Mouse (Mus musculus): ENCODE data around the gene Neu2. TPM values are rescaled to one million over a fixed set of nuclear protein-coding genes. Genes with fewer than 3 reads are reported as not detected.

Gene Neu2
- 3.0 TPM for polyA plus RNA-seq (2014; fragmentation: Illumina TruSeq; extraction: RNeasy Lipid Tissue Mini Kit (QIAGEN cat#74804); ENCODE audit: low read depth, low replicate concordance)

DNA sequence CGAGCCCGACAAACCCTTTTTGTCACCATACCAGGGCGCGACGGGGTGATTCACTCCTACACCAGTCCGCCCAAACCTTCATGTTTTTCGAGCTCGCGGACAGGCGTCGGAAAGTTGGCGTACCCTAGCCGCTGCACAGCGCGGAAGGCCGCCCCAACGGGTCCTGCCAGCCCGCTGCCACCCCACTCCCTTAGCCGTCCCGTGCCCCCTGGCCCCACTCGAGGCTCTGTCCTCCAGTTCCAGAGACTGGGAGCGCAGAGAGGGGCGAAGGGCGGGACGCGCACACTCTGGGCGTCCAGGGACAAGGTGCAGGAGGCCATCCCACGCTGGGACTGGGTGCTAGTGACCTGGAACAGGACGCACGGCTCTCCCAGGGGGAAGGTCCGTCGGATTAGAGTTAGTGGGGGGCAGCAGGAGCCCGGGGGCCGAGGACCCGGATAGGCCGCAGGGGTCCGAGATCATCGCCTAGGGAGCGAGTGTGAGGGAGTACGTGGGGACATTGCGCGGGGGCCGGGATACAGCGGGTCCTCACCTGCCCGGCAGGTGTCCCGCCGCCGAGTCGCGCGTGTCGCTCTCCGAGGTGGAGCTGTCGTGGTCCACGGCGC is at the start of gene Neu2:
Gene Neu2, plus strand, starts transcription at position 329 of the 605 bp plus-strand sequence.

DNA sequence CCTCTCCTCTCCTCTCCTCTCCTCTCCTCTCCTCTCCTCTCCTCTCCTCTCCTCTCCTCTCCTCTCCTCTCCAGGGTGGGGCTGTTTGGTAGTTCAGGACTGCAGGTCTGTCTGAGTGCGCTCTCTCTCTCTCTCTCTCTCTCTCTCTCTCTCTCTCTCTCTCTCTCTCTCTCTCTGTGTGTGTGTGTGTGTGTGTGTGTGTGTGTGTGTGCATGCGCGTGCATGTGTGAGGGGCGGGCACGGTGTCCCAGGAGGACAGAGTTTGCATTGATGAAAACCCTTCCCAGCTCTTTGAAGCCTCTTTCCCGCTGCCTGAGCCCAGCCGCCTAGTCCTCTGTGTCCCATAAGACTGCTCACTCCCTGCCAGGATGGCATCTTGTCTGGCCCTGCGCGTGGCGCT is 39.7 kb upstream of the Neu2 start, which contains the start of gene Snorc:
Gene Snorc, plus strand, starts transcription at position 301 of the 400 bp plus-strand sequence.

DNA sequence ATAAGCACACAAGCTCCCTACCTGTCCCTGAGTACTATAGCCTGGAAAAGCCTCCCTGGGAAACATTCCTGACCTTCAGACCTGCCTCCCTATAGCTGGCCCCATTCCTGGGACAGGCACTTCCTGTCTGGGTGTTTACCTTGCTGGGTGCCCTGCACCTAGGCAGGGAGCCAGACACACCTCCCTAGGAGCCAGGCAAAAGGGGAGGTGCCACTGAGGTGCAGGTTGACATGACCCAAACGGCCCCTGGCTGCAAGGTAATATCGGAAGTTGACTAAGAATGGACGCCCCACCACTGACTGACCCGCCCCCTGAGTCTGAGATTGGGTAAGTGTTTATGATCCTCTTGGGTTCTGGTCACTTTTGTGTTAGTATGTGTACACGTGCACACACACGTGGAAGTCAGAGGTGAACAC is 64.1 kb downstream of the Neu2 start, which contains the start of gene Ngef:
Gene Ngef, minus strand, starts transcription at position 71 of the 416 bp plus-strand sequence.

DNA sequence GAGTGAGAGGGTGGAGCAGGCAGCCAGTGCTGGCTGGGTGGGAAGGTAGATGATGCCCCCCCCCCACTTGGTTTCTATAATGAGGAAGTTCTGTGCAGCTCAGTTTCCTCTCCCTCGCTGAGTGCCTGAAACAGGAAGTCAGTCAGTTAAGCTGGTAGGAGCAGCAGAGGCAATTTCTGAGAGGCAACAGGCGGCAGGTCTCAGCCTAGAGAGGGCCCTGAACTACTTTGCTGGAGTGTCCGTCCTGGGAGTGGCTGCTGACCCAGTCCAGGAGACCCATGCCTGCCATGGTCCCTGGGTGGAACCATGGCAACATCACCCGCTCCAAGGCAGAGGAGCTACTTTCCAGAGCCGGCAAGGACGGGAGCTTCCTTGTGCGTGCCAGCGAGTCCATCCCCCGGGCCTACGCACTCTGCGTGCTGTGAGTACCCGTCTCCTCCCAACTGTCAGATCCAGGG is 110.6 kb downstream of the Neu2 start, which contains the start of gene Inpp5d:
Gene Inpp5d, plus strand, starts transcription at position 102 of the 458 bp plus-strand sequence.

Other genes with a start within 250 kb of the Neu2 start
- gene Efhd1, start 245.5 kb upstream of the Neu2 start, polyA plus RNA-seq (2014; fragmentation: Illumina TruSeq; extraction: RNeasy Lipid Tissue Mini Kit (QIAGEN cat#74804); ENCODE audit: low read depth, low replicate concordance): 324 TPM
- gene Gigyf2, start 182.9 kb upstream of the Neu2 start, polyA plus RNA-seq (2014; fragmentation: Illumina TruSeq; extraction: RNeasy Lipid Tissue Mini Kit (QIAGEN cat#74804); ENCODE audit: low read depth, low replicate concordance): 114 TPM
- 2.8 TPM for gene Kcnj13, start 115.2 kb upstream of the Neu2 start, polyA plus RNA-seq (2014; fragmentation: Illumina TruSeq; extraction: RNeasy Lipid Tissue Mini Kit (QIAGEN cat#74804); ENCODE audit: low read depth, low replicate concordance)
- not detected for gene Snorc, start 39.6 kb upstream of the Neu2 start, polyA plus RNA-seq (2014; fragmentation: Illumina TruSeq; extraction: RNeasy Lipid Tissue Mini Kit (QIAGEN cat#74804); ENCODE audit: low read depth, low replicate concordance)
- gene Ngef, start 64.0 kb downstream of the Neu2 start, polyA plus RNA-seq (2014; fragmentation: Illumina TruSeq; extraction: RNeasy Lipid Tissue Mini Kit (QIAGEN cat#74804); ENCODE audit: low read depth, low replicate concordance): 1.8 TPM
- gene Inpp5d, start 110.4 kb downstream of the Neu2 start, polyA plus RNA-seq (2014; fragmentation: Illumina TruSeq; extraction: RNeasy Lipid Tissue Mini Kit (QIAGEN cat#74804); ENCODE audit: low read depth, low replicate concordance): 1.0 TPM
- gene Atg16l1, start 246.0 kb downstream of the Neu2 start, polyA plus RNA-seq (2014; fragmentation: Illumina TruSeq; extraction: RNeasy Lipid Tissue Mini Kit (QIAGEN cat#74804); ENCODE audit: low read depth, low replicate concordance): 13.3 TPM

All from kidney, adult 10 weeks (tissue).